Mouse (Mus musculus) duodenum, adult 2 months (tissue): ENCODE measurements around the gene Prr5l. TPM values are rescaled to one million over a fixed set of nuclear protein-coding genes. Genes with fewer than 3 reads are reported as not detected.

ENCODE experiments used
- polyA plus RNA-seq: library from polyadenylated mRNA; depleted of rRNA; stranded (reverse); fragments of >200 nt; gene quantifications from 2 replicates; pipeline ENCODE4 v1.2.3, GENCODE M21; 2012; ENCODE audit warnings: low replicate concordance; rRNA removed

The Prr5l gene
- polyA plus RNA-seq = 1.9 and 3.4 TPM in 2 replicates

GRCm38 (mm10) chr2:101882998-101883397 lies at the start of gene Prr5l:
Gene Prr5l, minus strand, starts transcription at chr2:101883027.

GRCm38 (mm10) chr2:101885768-101886438 lies 3.1 kb upstream of the Prr5l start, which contains the start of gene Commd9:
Gene Commd9, plus strand, starts transcription at chr2:101886247.

GRCm38 (mm10) chr2:101678236-101679021 lies 204.4 kb downstream of the Prr5l start, which contains the start of gene Traf6:
Gene Traf6, plus strand, starts transcription at chr2:101678429.

Other genes starting within 250 kb of the Prr5l start
- gene Rag1, start 233.5 kb downstream of the Prr5l start, polyA plus RNA-seq = not detected in 2 replicates
- 0.09 TPM in 1 of 2 replicates, not detected in the other for gene B230118H07Rik, start 233.5 kb downstream of the Prr5l start, polyA plus RNA-seq
- gene Traf6, start 204.6 kb downstream of the Prr5l start, polyA plus RNA-seq = 2.4 and 2.8 TPM in 2 replicates
- gene Commd9, start 3.2 kb upstream of the Prr5l start, polyA plus RNA-seq = 26.3 and 35.2 TPM in 2 replicates